Mouse (Mus musculus) neutrophil, adult 5-6 weeks (primary cell): Measurements from ENCODE around the gene Tab2. TPM values are rescaled to one million over a fixed set of nuclear protein-coding genes. Genes with fewer than 3 reads are reported as not detected.
A peak's percentile ranks its signal among the peaks of the same experiment; 100 is the strongest.

ENCODE experiments used
- ATAC-seq: fragments of 151-379, 151-347 bp; 2 replicates; pipeline ENCODE4 v1.8.0; 2017; ENCODE audit warnings: mild to moderate bottlenecking, moderate TSS enrichment; ENCODE audit not compliant: insufficient number of reproducible peaks, poor library complexity, low FRiP score, severe bottlenecking; ENCODE audit errors: extremely low read depth
- total RNA-seq: library from RNA; stranded (forward); fragments of 200-1000 nt; gene quantifications from 2 replicates; pipeline ENCODE4 v1.2.3, GENCODE M21; 2017

The Tab2 gene
- 133 and 146 TPM in 2 replicates for total RNA-seq

DNA sequence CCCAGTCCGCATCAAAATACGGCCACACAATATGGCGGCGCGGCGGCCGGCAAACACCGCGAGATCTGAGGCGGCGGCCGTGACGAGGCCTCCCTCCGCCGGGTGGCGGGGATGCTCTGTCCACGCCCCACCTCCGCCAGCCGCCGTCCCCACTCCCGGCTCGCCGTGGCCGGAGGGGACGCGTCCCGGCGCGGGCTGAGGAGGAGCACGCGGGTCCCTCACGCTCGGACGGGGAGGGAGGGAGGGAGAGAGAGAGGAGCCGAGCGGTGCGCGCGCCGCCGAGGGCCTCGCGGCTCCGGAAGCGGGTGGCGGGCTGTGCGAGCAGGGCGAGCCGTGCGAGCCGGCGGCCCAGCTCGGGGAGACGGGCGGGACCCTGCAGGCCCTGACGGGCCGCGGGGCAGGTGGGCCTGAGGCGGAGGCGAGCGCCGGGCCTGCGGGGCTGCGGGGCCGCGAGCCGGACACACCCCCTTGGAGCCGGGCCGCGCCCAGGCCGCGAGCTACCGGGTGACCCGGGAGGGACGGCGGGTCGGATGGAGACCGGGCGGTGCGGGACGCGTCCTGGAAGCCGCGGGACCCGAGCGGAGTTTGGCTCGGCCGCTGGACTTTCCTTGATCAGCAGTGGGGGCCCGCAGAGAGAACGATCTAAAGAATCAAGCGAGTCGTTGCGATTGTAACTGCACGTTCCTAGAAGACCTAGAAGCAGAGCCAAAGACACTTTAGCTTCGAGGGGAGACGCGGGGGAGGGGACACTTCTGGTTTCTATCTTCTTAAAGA is at the start of gene Tab2:
Gene Tab2 (minus strand): TSS at position 3 of the 774 bp plus-strand sequence.
- ATAC-seq, result peak; percentile 86

GRCm38 (mm10) chr10:7992258-7992919 is 36.4 kb upstream of the Tab2 start:
- no peak for ATAC-seq

GRCm38 (mm10) chr10:7991596-7991995 is 35.6 kb upstream of the Tab2 start:
- ATAC-seq, result no peak

DNA sequence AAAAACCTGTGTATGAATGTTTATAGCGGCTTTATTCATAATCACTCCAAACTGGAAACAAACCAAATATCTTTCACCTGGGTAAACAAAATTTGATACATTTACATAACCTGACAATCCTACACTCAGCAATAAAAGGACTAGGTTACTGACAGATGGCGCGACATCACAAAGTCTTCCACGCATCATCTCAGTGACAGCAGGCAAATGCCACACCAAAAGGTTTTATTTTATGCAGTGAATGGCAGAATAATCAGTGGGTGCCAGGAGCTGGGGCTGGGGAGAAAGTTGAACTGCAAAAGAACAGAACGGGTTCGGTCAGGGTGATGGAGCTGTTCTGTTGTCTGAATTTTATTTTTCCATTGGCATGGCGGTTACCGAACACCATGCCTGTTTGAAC is 31.5 kb upstream of the Tab2 start:
- no peak for ATAC-seq

GRCm38 (mm10) chr10:7976462-7976861 is 20.4 kb upstream of the Tab2 start:
- 0 out of 2 replicates have a peak, but pooled peaks have one; percentile 26 for ATAC-seq

GRCm38 (mm10) chr10:7968747-7969280 is 12.8 kb upstream of the Tab2 start:
- ATAC-seq, result no peak

- ATAC-seq, result no peak
These were observed 11.1 kb upstream of the Tab2 start for GRCm38 (mm10) chr10:7967096-7967495.

GRCm38 (mm10) chr10:7959073-7959472 is 3.0 kb upstream of the Tab2 start:
- ATAC-seq, result no peak

GRCm38 (mm10) chr10:7955634-7956121 is 352 bp downstream of the Tab2 start:
- no peak for ATAC-seq

DNA sequence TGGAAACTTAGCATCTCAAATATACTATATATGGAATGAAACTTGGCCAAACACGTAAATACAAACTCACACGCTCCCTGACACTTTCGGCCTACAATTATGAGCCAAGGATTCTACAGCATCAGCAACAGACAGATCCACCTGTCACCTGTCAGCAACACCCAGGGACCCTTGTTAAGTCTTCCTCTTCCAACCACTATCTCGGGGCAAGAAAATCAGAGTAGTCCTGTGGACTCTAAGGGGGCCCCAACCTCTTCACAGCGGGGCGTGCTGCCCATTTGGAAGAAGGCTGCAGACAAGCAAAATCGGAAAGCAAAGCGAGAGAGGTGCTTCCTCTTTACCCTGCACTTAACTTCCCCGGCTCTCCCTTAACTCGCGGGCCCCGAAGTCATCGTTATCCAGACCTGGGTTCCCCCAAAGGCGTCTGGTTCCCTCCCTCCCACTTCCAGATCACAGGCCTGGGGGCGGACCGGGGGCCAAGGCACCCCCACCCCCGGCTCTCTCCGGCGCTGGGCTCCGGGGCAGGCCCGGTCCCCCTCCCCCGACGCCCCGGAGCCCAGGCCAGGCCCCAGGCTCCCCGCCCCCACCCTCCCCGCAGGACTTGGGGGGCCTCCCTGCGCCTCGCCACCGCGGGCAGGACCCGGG is 919 bp downstream of the Tab2 start:
- ATAC-seq, result peak; percentile 55

DNA sequence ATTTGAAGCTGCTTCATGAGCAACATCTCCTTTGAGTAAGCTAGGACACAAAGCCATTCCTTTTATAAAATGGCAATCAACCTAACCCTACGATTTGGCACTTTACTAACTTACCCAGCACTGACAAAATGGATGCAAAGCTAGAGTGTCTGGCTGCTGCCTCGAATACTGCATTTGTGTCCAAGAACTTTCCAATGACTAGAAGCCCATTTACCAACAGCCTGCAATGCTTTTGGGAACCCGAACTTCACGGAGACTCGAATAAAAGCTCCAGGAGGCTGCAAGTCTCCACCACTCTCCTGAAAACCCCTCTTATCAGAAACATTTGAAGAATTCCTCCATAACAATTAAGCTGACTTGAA is 1.4 kb downstream of the Tab2 start:
- ATAC-seq, result no peak

- no peak for ATAC-seq
These were observed 13.0 kb downstream of the Tab2 start for GRCm38 (mm10) chr10:7943006-7943405.

DNA sequence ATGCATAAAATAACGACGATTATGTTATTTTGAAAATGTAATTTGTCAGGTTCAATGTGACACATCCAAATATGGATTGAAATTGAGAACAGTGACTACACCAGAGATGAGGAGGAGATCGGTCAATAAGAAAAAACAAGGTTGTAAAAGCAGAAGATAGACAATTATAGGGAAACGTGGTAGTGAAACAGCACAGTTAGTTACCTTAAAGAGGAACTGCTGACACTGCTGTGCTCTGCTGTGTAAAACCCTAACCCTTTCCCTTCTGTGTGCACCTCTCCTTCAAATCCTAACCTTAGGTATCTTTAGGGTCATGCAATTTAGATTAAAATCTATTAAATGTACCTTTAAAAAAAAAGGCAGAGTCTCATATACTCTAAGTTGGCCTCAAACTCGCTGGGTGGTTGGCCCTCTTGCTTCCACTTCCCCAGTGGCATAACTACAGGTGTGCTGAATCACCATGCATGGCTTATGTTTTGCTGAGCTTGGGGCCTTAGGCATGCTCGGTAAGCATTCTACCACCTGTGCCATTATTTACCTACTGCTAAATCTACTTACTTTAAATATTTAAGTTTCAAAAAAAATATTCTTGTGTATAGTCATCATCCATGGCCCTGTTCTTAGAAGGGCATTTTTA is 19.4 kb downstream of the Tab2 start:
- peak; percentile 60; the same call in 1 of the 2 replicates for ATAC-seq

DNA sequence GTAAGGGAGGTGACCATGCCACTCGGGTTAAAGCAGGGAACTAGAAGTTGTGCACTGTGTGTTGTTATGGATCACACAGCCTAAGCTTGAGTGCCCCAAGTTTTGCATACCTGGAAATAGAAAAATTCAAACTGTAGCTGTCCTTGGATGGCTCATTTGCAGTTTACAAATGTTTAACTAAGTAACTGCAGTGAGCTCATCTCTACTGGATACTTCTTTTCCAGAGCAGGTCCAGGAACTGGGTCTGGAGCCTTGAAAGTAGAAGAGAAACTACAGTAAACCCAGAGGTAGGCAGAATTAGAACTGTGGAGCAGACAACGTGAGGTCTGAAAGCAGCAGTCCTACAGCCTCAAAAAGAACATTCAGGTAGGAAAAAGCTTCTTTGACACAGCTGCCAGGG is 23.1 kb downstream of the Tab2 start:
- no peak for ATAC-seq

- ATAC-seq, result no peak
These were observed 27.0 kb downstream of the Tab2 start for GRCm38 (mm10) chr10:7928996-7929395.

GRCm38 (mm10) chr10:7925481-7925880 is 30.5 kb downstream of the Tab2 start:
- no peak for ATAC-seq

GRCm38 (mm10) chr10:7923433-7923832 is 32.6 kb downstream of the Tab2 start:
- no peak for ATAC-seq

DNA sequence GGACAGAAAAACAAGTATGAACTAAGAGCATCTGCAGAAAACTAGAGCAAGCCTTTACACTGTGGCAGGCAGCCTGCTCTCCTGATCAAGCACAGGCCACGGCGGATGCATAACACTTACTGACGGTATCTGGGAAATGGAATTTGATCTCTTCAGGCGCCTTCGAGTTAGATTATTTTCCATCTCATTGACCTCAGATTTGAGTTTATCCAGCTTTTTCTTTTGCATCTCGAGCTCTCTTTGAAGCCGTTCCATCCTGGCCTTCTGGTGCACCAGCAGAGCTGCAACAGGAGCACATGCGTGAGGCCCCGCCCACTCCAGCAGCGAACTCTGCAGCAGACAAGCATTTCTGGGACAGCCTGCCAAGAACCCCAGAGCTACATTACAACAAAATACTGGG is 44.8 kb downstream of the Tab2 start:
- ATAC-seq, result no peak

GRCm38 (mm10) chr10:7907151-7907550 is 48.9 kb downstream of the Tab2 start:
- ATAC-seq, result no peak
